Mouse (Mus musculus) liver, embryonic 14.5 days (tissue): ENCODE measurements around the gene Fam129a.

Source experiments
- CTCF ChIP-seq: IDR thresholded peaks from 2 replicates; pipeline ENCODE4 v1.5.1; 2016; ENCODE audit warnings: antibody characterized with exemption, low read depth, control low read depth
- EP300 ChIP-seq: IDR thresholded peaks from 2 replicates; pipeline ENCODE4 v1.6.1; 2016; ENCODE audit warnings: antibody characterized with exemption, low read depth

DNA sequence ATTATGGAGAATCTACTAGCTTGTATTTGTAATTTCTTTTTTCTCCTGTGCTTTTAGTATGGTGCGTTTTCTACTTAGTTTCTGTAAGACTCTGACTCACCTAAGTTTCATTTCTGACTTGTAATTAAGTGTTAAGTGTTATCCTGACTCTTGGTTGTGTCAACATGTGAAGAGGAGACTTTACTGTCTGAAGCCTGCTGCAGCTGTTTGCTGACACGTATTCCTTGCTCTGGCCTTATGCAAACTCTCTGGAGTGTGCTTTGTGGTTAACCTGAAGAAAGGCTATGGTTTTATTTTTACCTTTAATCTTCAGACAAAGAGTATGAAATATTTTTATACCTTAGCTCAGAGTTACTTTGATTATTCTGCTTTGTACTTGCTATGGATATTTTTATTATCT lies 195.2 kb downstream of the Fam129a start:
- TF ChIP-seq CTCF = no peak
- TF ChIP-seq EP300 = no peak
